8 mouse cellular contexts compared by ENCODE assay signal in genomic region chr2:130667559-130667958, GRCm38 (mm10). TPM values are rescaled to one million over a fixed set of nuclear protein-coding genes. Genes with fewer than 3 reads are reported as not detected.
DNase-seq lines count a peak whose midpoint lies in the region; ATAC-seq and TF ChIP-seq lines count a peak whose summit lies in the region.

Gene Itpa, plus strand, starts transcription at chr2:130667610.

- H3K4me3 ChIP-seq in C2C12 (ENCODE audit: insufficient read depth, poor library complexity, severe bottlenecking), result peak within 1 kb of the TSS; percentile 84
- peak within 1 kb of the TSS; percentile 66 for H3K4me3 ChIP-seq in heart, embryonic 11.5 days (ENCODE audit: low read depth, low read length)
- peak within 1 kb of the TSS; percentile 67 for H3K4me3 ChIP-seq in kidney, postnatal 0 days (replicated peaks; ENCODE audit: low read depth, low read length)
- peak within 1 kb of the TSS; percentile 77 for H3K4me3 ChIP-seq in liver, embryonic 11.5 days (ENCODE audit: low read depth, low read length)
- peak within 1 kb of the TSS; percentile 68 for H3K4me3 ChIP-seq in stomach, embryonic 14.5 days (ENCODE audit: low read depth, low read length)

- peaks cover 26% of the 10 kb centered on the region for H3K36me3 ChIP-seq in C2C12 (ENCODE audit: control insufficient read depth, insufficient read depth)
- peaks cover 5% of the 10 kb centered on the region; the same call in 1 of the 2 replicates for H3K36me3 ChIP-seq in heart, embryonic 11.5 days (ENCODE audit: control insufficient read depth, insufficient read depth, low read length)
- H3K36me3 ChIP-seq in kidney, postnatal 0 days (ENCODE audit: insufficient read depth, low read length), result peaks cover 13% of the 10 kb centered on the region; the same call in 1 of the 2 replicates
- peaks cover 13% of the 10 kb centered on the region for H3K36me3 ChIP-seq in liver, embryonic 11.5 days (ENCODE audit: control insufficient read depth, insufficient read depth, low read length)
- H3K36me3 ChIP-seq in stomach, embryonic 14.5 days (ENCODE audit: control insufficient read depth, insufficient read depth, low read length), result peaks cover 12% of the 10 kb centered on the region

- no peaks in the 10 kb centered on the region for H3K27me3 ChIP-seq in C2C12 (ENCODE audit: control insufficient read depth, insufficient read depth, insufficient read length)
- no peaks in the 10 kb centered on the region for H3K27me3 ChIP-seq in heart, embryonic 11.5 days (ENCODE audit: control insufficient read depth, insufficient read depth, low read length)
- no peaks in the 10 kb centered on the region for H3K27me3 ChIP-seq in kidney, postnatal 0 days (ENCODE audit: insufficient read depth, low read length)
- H3K27me3 ChIP-seq in liver, embryonic 11.5 days (replicated peaks; ENCODE audit: control insufficient read depth, insufficient read depth, low read length), result no peaks in the 10 kb centered on the region
- no peaks in the 10 kb centered on the region for H3K27me3 ChIP-seq in stomach, embryonic 14.5 days (ENCODE audit: control insufficient read depth, insufficient read depth, low read length)

- peak; percentile 46 for TF ChIP-seq CTCF in C2C12 (IDR thresholded peaks at IDR 0.05; ENCODE audit: control insufficient read depth, insufficient read depth, insufficient read length)
- TF ChIP-seq CTCF in kidney, postnatal 0 days (IDR thresholded peaks at IDR 0.05; ENCODE audit: low read depth), result peak; percentile 71

- peaks cover 37% of the 10 kb centered on the region for H3K79me3 ChIP-seq in C2C12 (ENCODE audit: low read depth)

- peak; percentile 97 for DNase-seq in brain, adult 2 months (ENCODE audit: low read depth, low spot score)
- DNase-seq in kidney, postnatal 0 days (ENCODE audit: low spot score), result peak; percentile 93
- peak; percentile 87 for DNase-seq in liver, embryonic 11.5 days (ENCODE audit: low spot score)
- DNase-seq in naive thymus-derived CD4-positive, alpha-beta T cell, adult 2 months (ENCODE audit: low read depth), result peak; percentile 88

- H3ac ChIP-seq in C2C12 (ENCODE audit: control insufficient read depth, insufficient read length, low read depth), result peak within 1 kb of the TSS; percentile 91

- H3K27ac ChIP-seq in heart, embryonic 11.5 days (ENCODE audit: low read depth, low read length), result peak within 1 kb of the TSS; percentile 67
- H3K27ac ChIP-seq in kidney, postnatal 0 days, result peak within 1 kb of the TSS; percentile 80
- peak within 1 kb of the TSS; percentile 90 for H3K27ac ChIP-seq in liver, embryonic 11.5 days (ENCODE audit: low read depth, low read length)
- peak within 1 kb of the TSS; percentile 61 for H3K27ac ChIP-seq in stomach, embryonic 14.5 days (ENCODE audit: low read length)

- H3K4me2 ChIP-seq in heart, embryonic 11.5 days, result peak within 1 kb of the TSS; percentile 94
- peak within 1 kb of the TSS; percentile 82 for H3K4me2 ChIP-seq in kidney, postnatal 0 days (ENCODE audit: low read length)
- peak within 1 kb of the TSS; percentile 94 for H3K4me2 ChIP-seq in liver, embryonic 11.5 days
- H3K4me2 ChIP-seq in stomach, embryonic 14.5 days (replicated peaks; ENCODE audit: low read depth, low read length), result peak within 1 kb of the TSS; percentile 83

- peaks cover 15% of the 10 kb centered on the region for H3K4me1 ChIP-seq in heart, embryonic 11.5 days (ENCODE audit: control insufficient read depth, insufficient read depth, low read length)
- H3K4me1 ChIP-seq in kidney, postnatal 0 days (replicated peaks; ENCODE audit: insufficient read depth, low read length), result no peaks in the 10 kb centered on the region; the same call in 1 of the 2 replicates
- peaks cover 29% of the 10 kb centered on the region for H3K4me1 ChIP-seq in liver, embryonic 11.5 days (replicated peaks; ENCODE audit: control insufficient read depth, insufficient read depth, low read length)
- peaks cover 8% of the 10 kb centered on the region; the same call in 1 of the 2 replicates for H3K4me1 ChIP-seq in stomach, embryonic 14.5 days (ENCODE audit: control insufficient read depth, insufficient read depth, low read length)

- peaks cover 59% of the 10 kb centered on the region for H3K79me2 ChIP-seq in C2C12 (ENCODE audit: control insufficient read depth, insufficient read depth)

- no peaks in the 10 kb centered on the region for H3K9me3 ChIP-seq in heart, embryonic 11.5 days (replicated peaks; ENCODE audit: control insufficient read depth, low read length)
- H3K9me3 ChIP-seq in kidney, postnatal 0 days (replicated peaks; ENCODE audit: low read length), result no peaks in the 10 kb centered on the region
- H3K9me3 ChIP-seq in liver, embryonic 11.5 days (ENCODE audit: control insufficient read depth, low read length), result no peaks in the 10 kb centered on the region
- H3K9me3 ChIP-seq in stomach, embryonic 14.5 days (ENCODE audit: control insufficient read depth, low read depth, low read length), result no peaks in the 10 kb centered on the region

- WGBS in heart, embryonic 11.5 days (ENCODE audit: insufficient replicate concordance), result under 1% methylated on average over 31 of the region's 31 CpGs
- under 1% methylated on average over 31 of the region's 31 CpGs for WGBS in kidney, postnatal 0 days
- WGBS in liver, embryonic 11.5 days, result under 1% methylated on average over 31 of the region's 31 CpGs
- WGBS in stomach, embryonic 14.5 days, result under 1% methylated on average over 31 of the region's 31 CpGs

- peak; percentile 85 for ATAC-seq in erythroblast, adult 5-6 weeks (replicated peaks; ENCODE audit: low FRiP score, poor library complexity, severe bottlenecking)
- ATAC-seq in heart, embryonic 11.5 days (replicated peaks; ENCODE audit: insufficient number of reproducible peaks, low FRiP score, low TSS enrichment), result peak; percentile 56
- peak; percentile 60 for ATAC-seq in kidney, postnatal 0 days (replicated peaks; ENCODE audit: low FRiP score, low read depth)
- ATAC-seq in liver, embryonic 11.5 days (replicated peaks; ENCODE audit: low FRiP score), result peak; percentile 78
- peak; percentile 53 for ATAC-seq in stomach, embryonic 14.5 days (ENCODE audit: insufficient number of reproducible peaks, insufficient read depth, low FRiP score, low read depth)

- peak within 1 kb of the TSS; percentile 71 for H3K9ac ChIP-seq in heart, embryonic 11.5 days (ENCODE audit: low read depth, low read length)
- peak within 1 kb of the TSS; percentile 74 for H3K9ac ChIP-seq in kidney, postnatal 0 days (ENCODE audit: low read depth, low read length)
- H3K9ac ChIP-seq in liver, embryonic 11.5 days (ENCODE audit: low read depth, low read length), result peak within 1 kb of the TSS; percentile 72
- H3K9ac ChIP-seq in stomach, embryonic 14.5 days (replicated peaks; ENCODE audit: low read depth, low read length), result peak within 1 kb of the TSS; percentile 78

TF ChIP-seq in C2C12, 6 proteins besides CTCF, POLR2A, EP300 and RAD21:
- TF ChIP-seq MAX (IDR thresholded peaks at IDR 0.05) (peak; percentile 39), CEBPB (IDR thresholded peaks at IDR 0.05; ENCODE audit: low read depth) (no peak)

RNA-seq across cellular contexts. Expression of gene Itpa, which starts in this region (rescaled TPM):
- 95.9 TPM for polyA plus RNA-seq in C2C12 (2012; fragmentation: generic; extraction: Trizol)
- total RNA-seq in erythroblast, adult 5-6 weeks (2015; ENCODE audit: low replicate concordance), result 11.3 and 13.0 TPM in 2 replicates
- total RNA-seq in erythroblast, adult 5-6 weeks (2017; ENCODE audit: low replicate concordance), result 12.8 and 16.2 TPM in 2 replicates
- polyA plus RNA-seq in heart, embryonic 11.5 days (2014; fragmentation: Nextera tagmentation; extraction: Ambion mirVana), result 88.7 and 91.0 TPM in 2 replicates
- polyA plus RNA-seq in kidney, postnatal 0 days (2015; fragmentation: Nextera tagmentation; extraction: Ambion mirVana), result 98.8 and 99.2 TPM in 2 replicates
- 105 and 106 TPM in 2 replicates for polyA plus RNA-seq in liver, embryonic 11.5 days (2014; fragmentation: Nextera tagmentation; extraction: Ambion mirVana)
- 87.8 and 89.8 TPM in 2 replicates for polyA plus RNA-seq in stomach, embryonic 14.5 days (2014; fragmentation: Nextera tagmentation; extraction: Ambion mirVana)

Comparison
In these comparisons a context has a peak if more than half of its experiments do, and no peak if none do; other contexts are left out.
1. Peak in every context shown above with its lines: DNase-seq, ATAC-seq, H3K4me3 ChIP-seq and H3K27ac ChIP-seq.